ENCODE assay signal across 11 mouse cellular contexts in the genomic region with DNA sequence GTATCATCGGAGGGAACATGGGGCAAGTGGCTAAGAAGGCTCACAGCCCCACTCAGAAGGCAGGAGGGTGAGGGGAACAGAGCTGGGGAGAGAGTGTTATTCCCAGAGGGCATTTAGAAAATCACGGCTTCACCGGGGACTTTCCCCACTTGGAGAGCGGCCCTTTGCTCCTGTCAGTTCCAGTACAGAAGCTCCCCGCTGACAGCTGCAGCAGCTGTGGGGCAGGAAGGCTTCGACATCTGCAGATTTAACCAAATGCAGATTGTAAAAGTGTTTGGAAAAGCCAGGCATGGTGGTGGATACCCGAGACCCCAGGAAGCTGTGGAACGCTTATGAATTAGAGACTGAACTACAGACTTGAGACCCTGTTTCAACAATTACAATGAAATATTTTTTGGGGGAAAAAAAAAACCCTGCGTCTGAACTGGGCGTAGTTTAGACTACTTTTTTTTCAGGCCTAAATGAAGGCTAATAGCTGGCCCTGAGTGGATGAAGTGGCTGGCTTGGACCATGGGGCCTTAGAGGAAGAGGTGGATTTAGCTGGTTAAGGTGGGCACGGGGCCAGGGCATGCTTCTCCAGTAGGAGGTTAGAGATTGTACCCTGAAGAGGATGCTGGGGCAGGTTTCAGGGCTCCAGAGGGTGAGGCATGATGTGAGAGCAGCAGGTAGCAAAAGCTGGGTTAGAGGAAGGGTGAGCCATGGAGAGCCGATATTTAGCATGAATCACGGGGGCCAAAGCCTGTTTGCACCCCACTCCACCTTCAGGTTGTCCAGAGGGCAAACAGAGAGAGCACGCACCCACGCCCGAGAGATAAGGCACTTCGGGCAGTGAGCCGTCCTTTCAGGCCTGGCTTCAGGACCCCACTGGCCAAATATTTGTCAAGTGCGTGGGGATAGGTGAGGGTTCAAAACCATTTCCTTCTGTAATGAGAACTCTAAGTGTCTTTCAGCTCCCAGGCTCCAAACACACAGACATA. TPM values are rescaled to one million over a fixed set of nuclear protein-coding genes. Genes with fewer than 3 reads are reported as not detected.
A peak's percentile ranks its signal among the peaks of the same experiment; 100 is the strongest.
DNase-seq lines count a peak whose midpoint lies in the region; ATAC-seq and TF ChIP-seq lines count a peak whose summit lies in the region.
"Had no signal": no experiment of that assay in that cellular context is flagged by ENCODE, and none has a peak within 500 bp of the region (broad histone marks: within the 10 kb centered on the region; RNA-seq: fewer than 3 reads in every experiment).

No protein-coding gene starts in this region.

- no peak for TF ChIP-seq CTCF in stomach, postnatal 0 days (IDR thresholded peaks at IDR 0.05; ENCODE audit: low read depth)

- peak overlapping the region; percentile 36 for H3K4me2 ChIP-seq in limb, embryonic 13.5 days (replicated peaks)
- H3K4me2 ChIP-seq in stomach, postnatal 0 days (replicated peaks; ENCODE audit: low read depth): no peak overlapping the region
- H3K4me2 ChIP-seq: heart, embryonic 15.5 days had no signal

- H3K4me1 ChIP-seq in limb, embryonic 13.5 days: peaks cover 17% of the 10 kb centered on the region
- H3K4me1 ChIP-seq in stomach, postnatal 0 days (replicated peaks; ENCODE audit: control insufficient read depth, insufficient read depth): no peaks in the 10 kb centered on the region

- ATAC-seq in limb, embryonic 13.5 days (ENCODE audit: low FRiP score, low read depth): peak; percentile 76
- ATAC-seq in stomach, postnatal 0 days (ENCODE audit: low FRiP score, low TSS enrichment): peak; percentile 80

- H3K27ac ChIP-seq in limb, embryonic 13.5 days: peak overlapping the region; percentile 34; the same call in 1 of the 2 replicates
- H3K27ac ChIP-seq in stomach, postnatal 0 days (replicated peaks): peak overlapping the region; percentile 75
- H3K27ac ChIP-seq: heart, embryonic 15.5 days had no signal

- no peak overlapping the region for H3K4me3 ChIP-seq in limb, embryonic 13.5 days
- H3K4me3 ChIP-seq in stomach, postnatal 0 days (ENCODE audit: low read depth, low read length): no peak overlapping the region
- H3K4me3 ChIP-seq: heart, embryonic 15.5 days had no signal

- H3K9me3 ChIP-seq in limb, embryonic 13.5 days: no peaks in the 10 kb centered on the region
- no peaks in the 10 kb centered on the region for H3K9me3 ChIP-seq in stomach, postnatal 0 days (ENCODE audit: control insufficient read depth, low read length)
- H3K9me3 ChIP-seq: heart, embryonic 15.5 days had no signal

- TF ChIP-seq EP300 in stomach, postnatal 0 days (optimal IDR thresholded peaks at IDR 0.05): no peak

- H3K9ac ChIP-seq in limb, embryonic 13.5 days: 0 out of 2 replicates have a peak overlapping the region, but pooled peaks have one; percentile 21
- H3K9ac ChIP-seq in stomach, postnatal 0 days (ENCODE audit: low read length): no peak overlapping the region
- H3K9ac ChIP-seq: heart, embryonic 15.5 days had no signal

- H3K36me3 ChIP-seq in limb, embryonic 13.5 days: no peaks in the 10 kb centered on the region
- H3K36me3 ChIP-seq in stomach, postnatal 0 days (ENCODE audit: control insufficient read depth, insufficient read depth, low read length): no peaks in the 10 kb centered on the region
- H3K36me3 ChIP-seq: heart, embryonic 15.5 days had no signal

- WGBS in limb, embryonic 13.5 days: 39% methylated on average over 19 of the region's 19 CpGs
- 41% methylated on average over 19 of the region's 19 CpGs for WGBS in stomach, postnatal 0 days

- no peaks in the 10 kb centered on the region for H3K27me3 ChIP-seq in limb, embryonic 13.5 days
- no peaks in the 10 kb centered on the region for H3K27me3 ChIP-seq in stomach, postnatal 0 days (ENCODE audit: control insufficient read depth, insufficient read depth, low read length)

- DNase-seq in gastrocnemius, postnatal 10 days: peak; percentile 20
- no peak for DNase-seq in gastrocnemius, adult 8-10 months (ENCODE audit: low spot score in 2 of 2)
- DNase-seq in retina, postnatal 1 day: peak; percentile 19
- no peak for DNase-seq in retina, embryonic 14.5 days (ENCODE audit: low spot score)
- DNase-seq in stomach, postnatal 0 days (ENCODE audit: low spot score): peak; percentile 85
- DNase-seq in adrenal gland, adult 8-10 months: no peak
- DNase-seq in left cerebral cortex, postnatal 14 days (ENCODE audit: low spot score in 2 of 2): no peak
- DNase-seq: gastrocnemius, postnatal 36 days; liver had no signal

- intact Hi-C loops in left cerebral cortex, postnatal 14 days (cut with DNase I): no loop called here

RNA-seq across cellular contexts. Expression of a gene that starts 12.5 kb away (rescaled TPM):
- total RNA-seq in gastrocnemius, postnatal 10 days (2021): 10 to 100 TPM; 14.7 to 24.5 TPM
- total RNA-seq in gastrocnemius, adult 8-10 months (2022): 1 to 10 TPM in 2 of 4 experiments, under 1 TPM in 2; 0.75 to 1.8 (median 0.99) TPM
- 1.4 and 1.6 TPM in 2 replicates for polyA plus RNA-seq in limb, embryonic 13.5 days (2015; fragmentation: Nextera tagmentation; extraction: Ambion mirVana)
- 192 and 213 TPM in 2 replicates for polyA plus RNA-seq in stomach, postnatal 0 days (2015; fragmentation: Nextera tagmentation; extraction: Ambion mirVana)
- total RNA-seq in adrenal gland, adult 8-10 months (2022): 10 to 100 TPM in 2 of 4 experiments, 1 to 10 TPM in 2; 6.6 to 12.0 (median 9.1) TPM
- 10 to 100 TPM; 21.4 to 46.7 TPM for total RNA-seq in left cerebral cortex, postnatal 14 days (2021)

RNA-seq across cellular contexts. Expression of a gene that starts 57.0 kb away (rescaled TPM):
- 10 to 100 TPM; 89.6 to 96.3 TPM for total RNA-seq in gastrocnemius, postnatal 10 days (2021)
- 10 to 100 TPM; 64.8 to 78.4 (median 74.5) TPM for total RNA-seq in gastrocnemius, adult 8-10 months (2022)
- polyA plus RNA-seq in limb, embryonic 13.5 days (2015; fragmentation: Nextera tagmentation; extraction: Ambion mirVana): 136 and 145 TPM in 2 replicates
- polyA plus RNA-seq in stomach, postnatal 0 days (2015; fragmentation: Nextera tagmentation; extraction: Ambion mirVana): 87.0 and 90.2 TPM in 2 replicates
- 100 to 1,000 TPM in 1 of 4 experiments, 10 to 100 TPM in 3; 87.0 to 107 (median 96.0) TPM for total RNA-seq in adrenal gland, adult 8-10 months (2022)
- total RNA-seq in left cerebral cortex, postnatal 14 days (2021): 100 to 1,000 TPM in 1 of 2 experiments, 10 to 100 TPM in 1; 84.7 to 103 TPM

RNA-seq across cellular contexts. Expression of a gene that starts 57.1 kb away (rescaled TPM):
- 1 to 10 TPM; 1.7 to 2.4 TPM for total RNA-seq in gastrocnemius, postnatal 10 days (2021)
- total RNA-seq in gastrocnemius, adult 8-10 months (2022): 1 to 10 TPM; 2.2 to 3.6 (median 2.3) TPM
- polyA plus RNA-seq in limb, embryonic 13.5 days (2015; fragmentation: Nextera tagmentation; extraction: Ambion mirVana): 5.2 and 6.1 TPM in 2 replicates
- polyA plus RNA-seq in stomach, postnatal 0 days (2015; fragmentation: Nextera tagmentation; extraction: Ambion mirVana): 1.9 TPM in 2 replicates
- total RNA-seq in adrenal gland, adult 8-10 months (2022): 1 to 10 TPM; 3.7 to 4.7 (median 4.4) TPM
- total RNA-seq in left cerebral cortex, postnatal 14 days (2021): 1 to 10 TPM; 7.4 to 7.7 TPM

Comparison
In these comparisons a context has a peak if more than half of its experiments do, and no peak if none do; other contexts are left out.
1. DNase-seq: peak in gastrocnemius, postnatal 10 days (single experiment), retina, postnatal 1 day (single experiment) and stomach, postnatal 0 days (single experiment); none in gastrocnemius, adult 8-10 months (0 of 2), retina, embryonic 14.5 days (single experiment), adrenal gland, adult 8-10 months (single experiment) and left cerebral cortex, postnatal 14 days (0 of 2).